Mouse (Mus musculus) large intestine, adult 2 months (tissue): ENCODE results near the gene Cilp. TPM values are rescaled to one million over a fixed set of nuclear protein-coding genes. Genes with fewer than 3 reads are reported as not detected.
"Not testable (repeated sequence)": the region's sequence is repeated elsewhere in the genome, so short reads cannot be mapped to it uniquely, and the experiment has no call there.

Experiments used
- DNase-seq: peaks from one replicate; pipeline ENCODE4 v3.0.0-alpha.2; 2012; ENCODE audit warnings: low read depth, low spot score
- WGBS: fragments of 180-500 bp; shearing (Covaris S2); methylation state at CpG from one replicate; pipeline ENCODE4 v1.1.7; 2018; 5-methylcytosine and 5-hydroxymethylcytosine counted together
- polyA plus RNA-seq: library from polyadenylated mRNA; depleted of rRNA; stranded (reverse); fragments of >200 nt; gene quantifications from 2 replicates; pipeline ENCODE4 v1.2.3, GENCODE M21; 2012

Gene Cilp
- polyA plus RNA-seq, 1 experiment, result 5.5 TPM

GRCm38 (mm10) chr9:65244036-65244806 is 20.8 kb upstream of the Cilp start:
- DNase-seq, result no peak
- WGBS, result 45% methylated on average over 9 of the region's 9 CpGs

- DNase-seq, result no peak
- 63% methylated on average over 16 of the region's 16 CpGs for WGBS
Measured at GRCm38 (mm10) chr9:65247502-65248376, 17.2 kb upstream of the Cilp start.

- WGBS, result 79% methylated on average over 5 of the region's 5 CpGs
- DNase-seq, result no peak
Measured at GRCm38 (mm10) chr9:65248377-65248690, 16.6 kb upstream of the Cilp start.

GRCm38 (mm10) chr9:65252026-65252425 is 13.0 kb upstream of the Cilp start:
- WGBS, result 73% methylated on average over 3 of the region's 3 CpGs

GRCm38 (mm10) chr9:65255906-65256600 is 8.9 kb upstream of the Cilp start:
- WGBS, result 81% methylated on average over 11 of the region's 11 CpGs
- no peak for DNase-seq

More at GRCm38 (mm10) chr9:65252026-65252425, 13.0 kb upstream of the Cilp start:
- DNase-seq, result no peak

- WGBS, result 56% methylated on average over 9 of the region's 9 CpGs
- peak; percentile 18 for DNase-seq
Measured at GRCm38 (mm10) chr9:65257218-65257910, 7.6 kb upstream of the Cilp start.

- WGBS, result 82% methylated on average over 7 of the region's 7 CpGs
- no peak for DNase-seq
Measured at GRCm38 (mm10) chr9:65259366-65259765, 5.6 kb upstream of the Cilp start.

GRCm38 (mm10) chr9:65261591-65262230 is 3.3 kb upstream of the Cilp start:
- DNase-seq, result no peak
- 90% methylated on average over 2 of the region's 2 CpGs for whole genome bisulfite sequencing

- DNase-seq, result no peak
- WGBS, result 87% methylated on average over 3 of the region's 3 CpGs
Measured at GRCm38 (mm10) chr9:65262641-65263120, 2.3 kb upstream of the Cilp start.

GRCm38 (mm10) chr9:65267742-65268515 is 2.9 kb downstream of the Cilp start:
- 36% methylated on average over 7 of the region's 7 CpGs for WGBS
- no peak for DNase-seq

GRCm38 (mm10) chr9:65273048-65273809 is 8.2 kb downstream of the Cilp start:
- no peak for DNase-seq
- 91% methylated on average over 13 of the region's 13 CpGs for WGBS

- no peak for DNase-seq
- WGBS, result 47% methylated on average over 4 of the region's 4 CpGs
Measured at GRCm38 (mm10) chr9:65273873-65274272, 8.9 kb downstream of the Cilp start.

- not testable (repeated sequence) for DNase-seq
- 77% methylated on average over 3 of the region's 3 CpGs for WGBS
Measured at GRCm38 (mm10) chr9:65274851-65275250, 9.9 kb downstream of the Cilp start.

GRCm38 (mm10) chr9:65275810-65276530 is 11.0 kb downstream of the Cilp start:
- no peak for DNase-seq
- WGBS, result 81% methylated on average over 4 of the region's 4 CpGs

- DNase-seq, result no peak
- WGBS, result 76% methylated on average over 5 of the region's 5 CpGs
Measured at GRCm38 (mm10) chr9:65281536-65282151, 16.7 kb downstream of the Cilp start.

- DNase-seq, result no peak
- 5% methylated on average over 3 of the region's 3 CpGs for WGBS
Measured at GRCm38 (mm10) chr9:65283301-65283700, 18.3 kb downstream of the Cilp start.

GRCm38 (mm10) chr9:65288252-65288651 is 23.3 kb downstream of the Cilp start:
- WGBS, result 71% methylated on average over 5 of the region's 5 CpGs

More at GRCm38 (mm10) chr9:65288252-65288651, 23.3 kb downstream of the Cilp start:
- not testable (repeated sequence) for DNase-seq
